Mouse (Mus musculus): ENCODE measurements around the gene Epb41l2. TPM values are rescaled to one million over a fixed set of nuclear protein-coding genes. Genes with fewer than 3 reads are reported as not detected.

Gene Epb41l2
- polyA plus RNA-seq, 1 experiment = 46.5 TPM

DNA sequence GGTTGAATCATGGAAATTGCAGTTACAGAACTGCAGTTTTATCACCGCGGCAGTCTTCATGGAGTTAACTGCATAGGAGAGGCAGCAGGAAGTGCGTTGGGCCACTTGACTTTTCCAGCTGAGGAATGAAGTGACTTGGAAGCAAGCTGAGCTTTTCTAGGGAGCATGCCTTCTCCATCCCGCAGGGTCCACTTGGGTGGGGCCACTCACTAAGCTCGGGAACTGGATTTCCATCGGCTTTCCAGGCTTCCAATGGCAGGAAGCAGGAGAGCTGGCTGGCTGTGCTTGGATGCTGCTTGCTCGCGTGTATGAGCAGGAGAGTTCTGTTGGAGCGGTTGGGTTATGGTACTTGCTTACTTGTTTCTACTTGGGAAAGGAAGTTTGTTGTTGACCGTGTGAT is 72.8 kb downstream of the Epb41l2 start:
- 68% methylated on average over 10 of the region's 10 CpGs for WGBS
- TF ChIP-seq POLR2A (IDR thresholded peaks at IDR 0.05; ENCODE audit: borderline replicate concordance, insufficient read depth, low read length) = no peak
- TF ChIP-seq CTCF (IDR thresholded peaks at IDR 0.05; ENCODE audit: borderline replicate concordance, insufficient read depth, low read depth, low read length) = no peak
- no peaks in the 10 kb centered on the region for H3K4me1 ChIP-seq (ENCODE audit: control insufficient read depth, insufficient read depth, low read length)
- no peak overlapping the region for H3K27ac ChIP-seq (ENCODE audit: insufficient read depth, low read length)
- no peaks in the 10 kb centered on the region for H3K27me3 ChIP-seq (ENCODE audit: control insufficient read depth, insufficient read depth, low read length)
- no peak for DNase-seq
- no peak overlapping the region for H3K4me3 ChIP-seq (replicated peaks; ENCODE audit: insufficient read depth, low read depth, low read length)

DNA sequence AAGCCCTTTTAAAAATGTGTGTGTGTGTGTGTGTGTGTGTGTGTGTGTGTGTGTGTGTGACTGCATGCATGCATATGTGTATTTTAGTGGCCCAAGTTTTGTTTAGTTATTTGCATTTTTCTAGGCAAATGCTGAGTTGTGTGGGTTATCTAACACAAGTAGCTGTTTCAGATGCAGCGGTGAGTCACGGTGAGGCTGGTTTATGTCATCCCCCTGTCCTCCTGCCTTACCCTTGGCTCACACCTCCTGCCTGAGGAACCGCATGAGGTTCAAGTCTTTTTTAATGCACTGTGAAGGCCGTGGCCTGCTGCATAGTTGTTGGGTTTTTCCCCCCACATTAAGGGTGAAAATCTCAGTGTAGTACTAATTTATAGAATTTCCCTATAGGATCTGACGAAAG is 73.3 kb downstream of the Epb41l2 start:
- Histone ChIP-seq H3K27ac (ENCODE audit: insufficient read depth, low read length) (no peak overlapping the region), H3K4me3 (replicated peaks; ENCODE audit: insufficient read depth, low read depth, low read length) (no peak overlapping the region), H3K4me1 (ENCODE audit: control insufficient read depth, insufficient read depth, low read length) (no peaks in the 10 kb centered on the region), H3K27me3 (ENCODE audit: control insufficient read depth, insufficient read depth, low read length) (no peaks in the 10 kb centered on the region)
- TF ChIP-seq POLR2A (IDR thresholded peaks at IDR 0.05; ENCODE audit: borderline replicate concordance, insufficient read depth, low read length) (no peak), CTCF (IDR thresholded peaks at IDR 0.05; ENCODE audit: borderline replicate concordance, insufficient read depth, low read depth, low read length) (no peak)
- WGBS = 79% methylated on average over 5 of the region's 5 CpGs
- no peak for DNase-seq

DNA sequence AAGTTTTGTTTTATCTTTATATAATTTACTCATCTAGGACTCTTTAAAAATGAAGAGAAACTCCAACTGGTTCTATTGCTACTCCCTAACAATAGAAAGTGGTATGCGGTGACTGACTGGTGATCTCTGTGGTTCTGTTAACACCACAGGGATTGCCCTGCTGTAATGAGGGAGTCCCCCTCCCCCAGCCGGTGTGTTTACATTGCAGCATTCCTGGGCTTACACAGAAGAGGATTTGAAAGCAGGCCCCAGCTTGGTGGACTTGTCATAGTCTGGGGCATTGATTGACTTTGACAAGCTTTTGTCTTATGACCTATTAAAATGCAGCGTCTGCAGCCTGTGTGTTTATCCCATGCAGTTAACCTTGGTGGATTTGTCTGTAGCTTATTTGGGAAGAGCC is 73.9 kb downstream of the Epb41l2 start:
- no peak for TF ChIP-seq CTCF (IDR thresholded peaks at IDR 0.05; ENCODE audit: borderline replicate concordance, insufficient read depth, low read depth, low read length)
- TF ChIP-seq POLR2A (IDR thresholded peaks at IDR 0.05; ENCODE audit: borderline replicate concordance, insufficient read depth, low read length) = no peak
- 40% methylated on average over 3 of the region's 3 CpGs for WGBS
- Histone ChIP-seq H3K4me1 (ENCODE audit: control insufficient read depth, insufficient read depth, low read length) (no peaks in the 10 kb centered on the region), H3K4me3 (replicated peaks; ENCODE audit: insufficient read depth, low read depth, low read length) (no peak overlapping the region), H3K27me3 (ENCODE audit: control insufficient read depth, insufficient read depth, low read length) (no peaks in the 10 kb centered on the region), H3K27ac (ENCODE audit: insufficient read depth, low read length) (no peak overlapping the region)
- DNase-seq = no peak

DNA sequence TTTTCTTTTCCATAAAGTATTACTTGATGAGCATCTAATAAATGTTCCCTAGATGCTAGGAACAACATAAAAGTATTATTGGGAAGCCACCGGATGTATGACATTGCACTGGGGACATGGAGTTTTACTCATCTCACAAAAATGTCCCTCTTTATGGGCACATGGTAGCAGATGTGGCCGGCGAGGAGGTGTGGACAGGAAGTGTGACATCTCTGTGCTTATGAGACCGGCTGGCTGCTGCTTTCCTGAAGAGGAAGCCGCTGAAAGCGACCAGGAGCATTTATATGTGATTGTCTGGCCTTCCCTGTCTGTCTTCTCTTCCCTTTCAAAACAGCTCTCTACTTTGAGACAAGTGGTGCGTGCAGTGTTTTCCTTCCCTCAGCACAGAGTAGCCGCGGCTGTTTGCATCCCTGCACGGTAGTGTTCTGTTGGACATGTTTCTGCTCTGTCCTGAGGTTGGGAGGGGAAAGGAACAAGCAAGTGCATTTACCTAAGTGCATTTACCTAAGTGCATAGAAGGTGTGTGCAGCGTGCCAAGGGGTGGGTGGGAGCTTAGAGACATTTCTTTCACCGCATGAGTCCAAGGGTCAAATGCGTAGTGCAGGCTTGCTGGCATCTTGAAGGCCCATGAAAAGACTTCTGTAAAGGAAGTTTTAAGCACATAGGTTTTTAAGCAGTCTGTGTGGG is 74.9 kb downstream of the Epb41l2 start:
- Histone ChIP-seq H3K27me3 (ENCODE audit: control insufficient read depth, insufficient read depth, low read length) (no peaks in the 10 kb centered on the region), H3K27ac (ENCODE audit: insufficient read depth, low read length) (no peak overlapping the region), H3K4me1 (ENCODE audit: control insufficient read depth, insufficient read depth, low read length) (no peaks in the 10 kb centered on the region), H3K4me3 (replicated peaks; ENCODE audit: insufficient read depth, low read depth, low read length) (no peak overlapping the region)
- WGBS = 75% methylated on average over 13 of the region's 13 CpGs
- TF ChIP-seq CTCF (IDR thresholded peaks at IDR 0.05; ENCODE audit: borderline replicate concordance, insufficient read depth, low read depth, low read length) (no peak), POLR2A (IDR thresholded peaks at IDR 0.05; ENCODE audit: borderline replicate concordance, insufficient read depth, low read length) (no peak)
- DNase-seq = no peak

DNA sequence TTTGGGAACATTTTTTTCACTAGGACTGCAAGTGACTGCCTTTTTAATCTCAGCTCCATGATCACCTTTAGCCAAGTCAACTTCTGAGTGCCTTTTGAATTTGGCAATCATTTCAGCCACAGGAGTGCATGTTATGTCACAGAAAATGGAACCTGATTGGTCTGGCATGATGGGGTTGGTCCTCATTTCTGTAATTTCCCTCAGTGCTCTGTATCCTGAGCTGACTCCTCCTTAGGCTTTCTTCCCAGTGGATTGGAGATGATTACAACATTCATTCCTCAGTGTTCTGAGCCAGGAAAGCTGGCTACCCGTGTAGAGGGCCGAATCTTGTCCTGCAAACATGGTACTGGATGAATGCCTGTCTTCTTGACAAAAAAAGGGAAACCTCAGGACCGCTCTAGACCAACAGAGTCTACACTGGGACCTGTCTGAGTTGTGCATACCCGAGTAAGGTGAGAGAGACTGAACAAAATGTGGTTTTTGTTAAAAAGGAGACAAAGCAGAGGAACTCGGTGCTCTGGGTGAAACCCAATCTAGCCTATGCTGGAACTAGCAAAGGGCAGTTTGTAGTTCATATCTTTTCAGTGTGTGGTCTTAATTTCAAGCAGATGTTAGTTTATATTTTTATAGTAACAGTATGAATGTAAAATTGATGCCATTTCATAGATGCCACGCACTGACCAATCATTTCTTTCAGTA is 77.3 kb downstream of the Epb41l2 start:
- H3K4me3 ChIP-seq (replicated peaks; ENCODE audit: insufficient read depth, low read depth, low read length) = no peak overlapping the region

DNA sequence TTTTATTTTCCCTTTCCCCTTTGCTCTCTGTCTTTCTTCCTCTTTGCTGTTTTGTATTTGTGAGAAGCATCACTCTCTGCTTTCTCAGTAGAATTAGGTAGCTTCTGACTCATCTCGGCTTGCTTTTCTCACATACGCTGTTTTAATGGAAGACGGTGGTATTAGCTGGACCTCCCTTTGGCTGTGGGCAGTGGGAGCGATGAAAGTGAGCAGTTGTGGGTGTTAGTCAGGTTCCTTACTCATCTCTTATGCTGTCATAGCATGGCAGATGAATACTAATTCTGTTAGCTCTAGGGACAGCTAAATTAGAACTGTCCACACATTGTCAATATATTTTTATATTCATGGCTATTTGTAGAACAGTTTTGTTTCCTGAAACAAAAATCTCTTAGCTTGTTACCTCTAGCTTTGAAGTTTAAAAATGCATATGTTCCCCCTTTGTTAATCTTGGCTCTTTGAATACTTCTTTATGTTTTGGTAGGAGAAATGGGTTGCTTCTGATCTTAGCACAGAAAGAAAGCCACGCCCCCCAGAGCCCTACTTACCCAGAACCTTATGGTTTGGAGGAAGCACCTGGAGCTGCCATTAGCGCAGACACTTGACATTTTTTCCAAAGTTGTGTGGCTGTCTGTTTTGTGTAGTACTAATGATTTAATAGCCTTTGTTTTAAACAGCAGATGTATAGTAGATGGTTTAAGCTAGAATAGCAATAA is 78.1 kb downstream of the Epb41l2 start:
- WGBS = 94% methylated on average over 6 of the region's 6 CpGs
- Histone ChIP-seq H3K27me3 (ENCODE audit: control insufficient read depth, insufficient read depth, low read length) (no peaks in the 10 kb centered on the region), H3K4me3 (replicated peaks; ENCODE audit: insufficient read depth, low read depth, low read length) (no peak overlapping the region), H3K4me1 (ENCODE audit: control insufficient read depth, insufficient read depth, low read length) (no peaks in the 10 kb centered on the region), H3K27ac (ENCODE audit: insufficient read depth, low read length) (no peak overlapping the region)
- TF ChIP-seq CTCF (IDR thresholded peaks at IDR 0.05; ENCODE audit: borderline replicate concordance, insufficient read depth, low read depth, low read length) (no peak), POLR2A (IDR thresholded peaks at IDR 0.05; ENCODE audit: borderline replicate concordance, insufficient read depth, low read length) (no peak)
- DNase-seq = no peak

More for the DNA sequence above, 77.3 kb downstream of the Epb41l2 start:
- Histone ChIP-seq H3K27me3 (ENCODE audit: control insufficient read depth, insufficient read depth, low read length) (no peaks in the 10 kb centered on the region), H3K4me1 (ENCODE audit: control insufficient read depth, insufficient read depth, low read length) (no peaks in the 10 kb centered on the region), H3K27ac (ENCODE audit: insufficient read depth, low read length) (no peak overlapping the region)
- DNase-seq = no peak
- WGBS = 80% methylated on average over 6 of the region's 6 CpGs
- TF ChIP-seq POLR2A (IDR thresholded peaks at IDR 0.05; ENCODE audit: borderline replicate concordance, insufficient read depth, low read length) (no peak), CTCF (IDR thresholded peaks at IDR 0.05; ENCODE audit: borderline replicate concordance, insufficient read depth, low read depth, low read length) (no peak)

DNA sequence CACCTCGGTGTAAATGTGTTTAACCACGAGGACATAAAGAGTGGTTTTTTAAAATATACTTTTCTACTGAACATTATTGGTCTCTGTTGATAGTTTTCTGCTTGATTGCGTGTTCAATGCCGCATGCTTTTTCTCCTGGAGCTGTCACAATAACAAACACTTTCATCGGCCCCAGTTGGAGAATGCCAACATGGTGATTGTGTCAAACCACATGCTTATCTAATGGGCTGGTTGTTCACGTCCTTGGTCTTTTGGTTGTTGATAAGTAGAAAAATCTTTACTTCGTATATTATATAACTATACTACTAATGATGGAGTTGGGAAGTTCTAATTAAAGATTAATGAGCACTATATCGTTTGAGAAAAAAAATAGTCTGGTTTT is 78.7 kb downstream of the Epb41l2 start:
- H3K27me3 ChIP-seq (ENCODE audit: control insufficient read depth, insufficient read depth, low read length) = no peaks in the 10 kb centered on the region
- no peak overlapping the region for H3K27ac ChIP-seq (ENCODE audit: insufficient read depth, low read length)
- no peak for DNase-seq
- TF ChIP-seq CTCF (IDR thresholded peaks at IDR 0.05; ENCODE audit: borderline replicate concordance, insufficient read depth, low read depth, low read length) (no peak), POLR2A (IDR thresholded peaks at IDR 0.05; ENCODE audit: borderline replicate concordance, insufficient read depth, low read length) (no peak)
- H3K4me3 ChIP-seq (replicated peaks; ENCODE audit: insufficient read depth, low read depth, low read length) = no peak overlapping the region
- H3K4me1 ChIP-seq (ENCODE audit: control insufficient read depth, insufficient read depth, low read length) = no peaks in the 10 kb centered on the region
- WGBS = 91% methylated on average over 8 of the region's 8 CpGs
